Mouse (Mus musculus) gastrocnemius, postnatal 25 days (tissue): ENCODE results near the gene Plch2. TPM values are rescaled to one million over a fixed set of nuclear protein-coding genes. Genes with fewer than 3 reads are reported as not detected.

Experiments
- DNase-seq: peaks from one replicate; pipeline ENCODE4 v3.0.0; 2022
- total RNA-seq, 2 experiments: library from RNA; stranded (reverse); gene quantifications; 1 replicate in 1 of 2; 2 replicates in 1 of 2; pipeline ENCODE4 v1.2.3; 2021

The Plch2 gene
- total RNA-seq, 2 experiments from 2014 or later = 0.05 to 0.21 TPM

GRCm38 (mm10) chr4:154986096-154986495 lies 70.5 kb downstream of the Plch2 start:
- peak; percentile 69 for DNase-seq

GRCm38 (mm10) chr4:154985151-154985777 lies 71.3 kb downstream of the Plch2 start:
- no peak for DNase-seq

GRCm38 (mm10) chr4:154983767-154984166 lies 72.8 kb downstream of the Plch2 start:
- DNase-seq = no peak

GRCm38 (mm10) chr4:154982247-154983120 lies 74.1 kb downstream of the Plch2 start:
- no peak for DNase-seq

- DNase-seq = no peak
Measured at GRCm38 (mm10) chr4:154981530-154981929, 75.1 kb downstream of the Plch2 start.

- no peak for DNase-seq
Measured at GRCm38 (mm10) chr4:154981076-154981475, 75.5 kb downstream of the Plch2 start.

- DNase-seq = no peak
Measured at GRCm38 (mm10) chr4:154980110-154980509, 76.5 kb downstream of the Plch2 start.

- DNase-seq = peak; percentile 72
Measured at GRCm38 (mm10) chr4:154974163-154974611, 82.4 kb downstream of the Plch2 start.

GRCm38 (mm10) chr4:154972546-154972945 lies 84.0 kb downstream of the Plch2 start:
- DNase-seq = no peak

GRCm38 (mm10) chr4:154967173-154967572 lies 89.4 kb downstream of the Plch2 start:
- DNase-seq = no peak

GRCm38 (mm10) chr4:154965856-154966255 lies 90.7 kb downstream of the Plch2 start:
- peak; percentile 72 for DNase-seq

GRCm38 (mm10) chr4:154964581-154965235 lies 91.9 kb downstream of the Plch2 start:
- no peak for DNase-seq

- peak; percentile 91 for DNase-seq
Measured at GRCm38 (mm10) chr4:154963901-154964580, 92.5 kb downstream of the Plch2 start, which contains the start of gene Pank4. Gene Pank4, plus strand, starts transcription at chr4:154964123.

- peak; percentile 48 for DNase-seq
Measured at GRCm38 (mm10) chr4:154963190-154963836, 93.3 kb downstream of the Plch2 start.

GRCm38 (mm10) chr4:154962683-154963082 lies 93.9 kb downstream of the Plch2 start:
- DNase-seq = no peak

- DNase-seq = no peak
Measured at GRCm38 (mm10) chr4:154961911-154962310, 94.7 kb downstream of the Plch2 start.

GRCm38 (mm10) chr4:154961226-154961738 lies 95.3 kb downstream of the Plch2 start:
- DNase-seq = peak; percentile 45

- no peak for DNase-seq
Measured at GRCm38 (mm10) chr4:154960690-154961225, 95.8 kb downstream of the Plch2 start, which contains the start of gene Hes5. Gene Hes5, plus strand, starts transcription at chr4:154960923.

GRCm38 (mm10) chr4:154960021-154960689 lies 96.4 kb downstream of the Plch2 start:
- no peak for DNase-seq

GRCm38 (mm10) chr4:154958621-154959020 lies 98.0 kb downstream of the Plch2 start:
- DNase-seq = no peak
